Mouse (Mus musculus) thymus, postnatal 0 days (tissue): ENCODE results near the gene Prrxl1. TPM values are rescaled to one million over a fixed set of nuclear protein-coding genes. Genes with fewer than 3 reads are reported as not detected.

Source experiments
- DNase-seq: peaks from one replicate; pipeline ENCODE4 v3.0.0-alpha.2; 2015; ENCODE audit warnings: low spot score
- polyA plus RNA-seq: library from polyadenylated mRNA; unstranded; fragments of >200 nt; fragmentation: Nextera tagmentation; extraction: Ambion mirVana; gene quantifications from 2 replicates; pipeline ENCODE4 v1.2.1, GENCODE M21; 2015

Gene Prrxl1
- polyA plus RNA-seq, 1 experiment from 2014 or later, result not detected

- DNase-seq, result no peak
Measured at GRCm38 (mm10) chr14:32627271-32627670, 28.1 kb downstream of the Prrxl1 start.

- DNase-seq, result no peak
Measured at GRCm38 (mm10) chr14:32628584-32628983, 29.4 kb downstream of the Prrxl1 start.

DNA sequence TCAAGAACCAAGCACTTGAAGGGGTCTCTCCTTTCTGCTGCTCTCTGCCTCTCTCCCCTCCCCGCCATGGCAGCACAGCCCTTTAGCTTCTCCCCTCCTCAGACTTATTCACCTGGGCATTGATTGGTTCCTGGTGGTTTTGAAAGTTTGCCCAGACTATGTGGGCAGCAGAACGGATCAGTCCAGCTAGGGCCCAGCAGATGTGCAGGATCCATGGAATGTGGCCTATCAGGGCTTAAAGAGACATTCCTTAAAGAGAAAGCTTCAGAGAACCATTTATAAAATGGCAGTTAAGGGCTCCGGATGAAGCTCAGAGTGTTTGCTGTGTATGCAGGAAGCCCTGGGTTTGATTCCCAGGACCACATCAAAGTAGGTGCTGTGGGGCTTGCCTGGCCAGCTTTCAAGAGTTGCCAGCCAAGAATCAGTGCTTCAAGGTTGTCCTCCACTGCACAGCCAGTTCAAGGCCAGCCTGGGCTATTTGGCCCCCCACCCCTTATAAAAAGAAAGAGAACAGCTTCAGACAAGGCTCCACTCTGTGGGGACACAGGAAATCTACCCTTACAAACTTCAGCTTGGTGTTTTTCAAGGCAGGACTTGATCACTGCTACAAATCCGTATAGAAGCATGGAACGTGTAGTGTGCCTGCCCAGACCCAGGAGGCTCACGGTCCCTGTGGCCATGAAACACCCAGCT, 33.8 kb downstream of the Prrxl1 start:
- no peak for DNase-seq

GRCm38 (mm10) chr14:32634015-32634682, 34.9 kb downstream of the Prrxl1 start:
- no peak for DNase-seq

DNA sequence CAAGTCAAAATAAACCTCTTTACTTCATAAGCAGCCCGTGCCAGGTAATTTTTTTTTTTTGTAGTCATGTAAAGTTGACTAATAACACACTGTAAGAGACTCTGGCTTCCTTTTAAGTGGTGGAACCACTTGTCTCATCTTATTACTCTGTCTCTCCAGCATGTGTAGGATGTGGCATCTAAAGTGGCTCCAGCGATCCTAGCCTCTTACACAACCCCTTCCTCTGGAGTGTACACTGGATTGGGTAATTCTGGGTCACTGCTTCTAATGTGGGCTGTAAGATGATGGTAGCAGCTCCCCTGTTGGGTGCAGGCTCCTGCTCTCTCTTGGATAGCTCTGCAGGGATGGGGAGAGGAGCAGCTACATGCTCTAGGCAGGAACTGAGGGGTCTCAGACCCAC, 39.3 kb downstream of the Prrxl1 start:
- DNase-seq, result no peak

DNA sequence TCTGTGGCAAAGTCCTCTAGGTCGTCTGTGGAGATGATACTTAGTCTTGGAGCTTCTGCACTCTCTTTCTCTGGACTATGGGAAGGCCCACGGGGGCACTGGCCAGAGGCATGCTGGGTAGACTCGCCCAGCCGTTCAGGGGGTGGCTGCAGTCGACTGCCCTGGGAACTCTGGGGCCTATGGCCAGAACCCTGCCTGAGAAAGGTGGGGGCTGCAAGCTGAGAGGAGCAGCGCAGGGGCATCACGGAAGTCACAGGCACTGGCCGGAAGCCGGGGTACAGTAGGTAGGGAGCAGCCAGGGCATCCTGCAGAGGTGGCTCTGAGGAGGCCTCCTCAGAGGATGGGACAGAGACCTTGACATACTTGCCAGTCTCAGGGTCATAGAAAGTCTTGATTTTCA, 60.6 kb downstream of the Prrxl1 start:
- DNase-seq, result no peak

GRCm38 (mm10) chr14:32663099-32663498, 63.9 kb downstream of the Prrxl1 start:
- DNase-seq, result no peak

DNA sequence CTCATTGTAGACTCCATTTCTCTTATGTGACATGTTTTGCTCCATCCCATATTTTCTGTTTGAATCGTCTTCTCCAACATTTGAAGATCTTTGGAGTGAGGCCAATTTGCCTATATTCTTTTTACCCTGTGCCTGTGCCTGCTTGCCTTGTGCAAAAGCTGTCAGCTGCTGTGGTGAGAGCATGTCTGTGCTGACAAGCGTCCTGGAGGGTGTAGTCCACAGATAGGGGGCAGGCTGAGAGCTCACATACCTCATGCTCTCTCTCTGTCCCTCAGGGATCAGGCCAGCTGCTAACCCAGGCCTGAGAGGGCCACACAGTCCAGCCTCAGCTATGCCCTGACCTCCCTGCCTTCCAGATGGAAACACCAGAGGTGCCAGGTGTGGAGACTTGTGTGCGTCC, 74.0 kb downstream of the Prrxl1 start:
- no peak for DNase-seq

DNA sequence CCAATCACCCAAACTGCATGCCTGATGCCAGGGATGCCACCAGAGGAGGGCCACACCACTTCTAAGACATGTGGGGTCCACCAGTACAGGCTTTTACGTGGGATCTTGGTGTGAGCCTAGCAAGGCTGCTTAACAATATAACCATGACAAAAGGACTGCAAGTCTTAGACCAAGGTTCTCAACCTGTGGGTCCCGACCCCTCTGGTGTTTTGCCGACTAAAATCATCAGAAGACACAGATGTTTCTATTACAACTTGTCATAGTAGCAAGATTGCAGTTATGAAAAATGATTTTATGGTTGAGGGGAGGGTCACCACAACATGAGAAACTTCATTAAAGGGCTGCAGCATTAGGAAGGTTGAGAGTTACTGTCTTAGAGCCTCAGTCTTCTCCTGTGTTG, 79.4 kb downstream of the Prrxl1 start:
- no peak for DNase-seq

DNA sequence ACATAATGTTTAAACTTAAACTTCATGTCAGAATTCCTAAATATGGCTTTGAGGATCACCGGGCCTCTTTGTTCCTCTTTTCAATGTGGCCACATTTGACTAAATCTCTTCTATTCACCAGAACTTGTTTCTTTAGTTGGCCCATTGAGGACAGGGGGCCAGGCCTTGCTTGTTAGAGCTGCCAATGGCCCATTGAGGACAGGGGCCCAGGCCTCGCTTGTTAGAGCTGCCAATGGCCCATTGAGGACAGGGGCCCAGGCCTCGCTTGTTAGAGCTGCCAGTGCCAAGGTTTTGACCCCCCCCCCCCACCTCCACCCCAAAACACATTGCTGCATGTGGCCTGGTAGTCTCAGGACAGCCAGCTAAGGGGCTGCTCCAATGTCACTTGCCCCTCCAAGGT, 82.4 kb downstream of the Prrxl1 start:
- no peak for DNase-seq

- no peak for DNase-seq
Measured at GRCm38 (mm10) chr14:32682536-32682935, 83.3 kb downstream of the Prrxl1 start.

DNA sequence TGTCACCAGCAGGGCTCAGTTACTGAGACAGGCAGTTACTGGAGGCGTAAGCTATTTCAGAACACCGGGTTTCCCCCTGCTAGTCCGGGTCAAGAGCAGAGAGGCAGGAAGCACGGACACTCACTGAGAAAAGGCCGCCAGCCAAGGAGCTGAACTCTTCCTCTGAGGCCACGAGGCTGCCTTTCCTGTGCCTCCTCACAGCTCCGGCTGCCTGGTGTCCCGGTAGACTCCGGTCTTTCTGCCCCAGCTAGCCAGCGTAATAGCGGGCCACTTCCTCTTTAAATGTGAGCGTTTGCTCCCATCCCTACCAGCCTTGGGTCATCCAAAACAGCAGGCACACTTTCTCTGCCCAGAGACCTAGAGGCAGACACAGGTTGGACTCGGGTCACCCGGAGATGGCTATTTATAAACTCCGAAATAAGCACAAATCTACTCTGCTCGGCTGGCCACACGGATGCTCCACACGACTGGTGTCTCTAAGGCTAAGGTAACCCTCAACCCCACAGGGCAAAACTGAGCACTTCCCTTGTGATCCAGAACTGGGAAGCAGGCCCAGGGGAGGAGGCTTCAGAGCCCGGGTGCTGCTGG, 84.1 kb downstream of the Prrxl1 start:
- no peak for DNase-seq

- no peak for DNase-seq
Measured at GRCm38 (mm10) chr14:32683982-32684734, 85.0 kb downstream of the Prrxl1 start.

DNA sequence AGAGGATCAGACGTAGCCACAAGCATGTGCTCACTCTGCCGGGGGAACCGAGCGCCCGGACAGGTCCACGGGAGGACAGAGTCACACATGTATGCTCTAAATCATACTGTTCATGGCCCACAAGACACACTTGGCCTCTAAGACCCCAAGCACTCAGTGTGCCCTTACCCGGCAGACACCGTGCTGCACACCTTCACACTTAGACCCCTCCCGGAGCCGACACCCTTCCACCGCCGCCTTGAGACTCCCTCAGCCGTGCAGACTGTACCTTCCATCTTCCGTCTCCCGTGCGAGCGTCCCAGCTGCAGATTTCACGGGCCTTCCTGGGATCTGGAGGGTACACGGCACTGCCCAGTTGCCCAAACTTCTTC, 85.5 kb downstream of the Prrxl1 start:
- no peak for DNase-seq

DNA sequence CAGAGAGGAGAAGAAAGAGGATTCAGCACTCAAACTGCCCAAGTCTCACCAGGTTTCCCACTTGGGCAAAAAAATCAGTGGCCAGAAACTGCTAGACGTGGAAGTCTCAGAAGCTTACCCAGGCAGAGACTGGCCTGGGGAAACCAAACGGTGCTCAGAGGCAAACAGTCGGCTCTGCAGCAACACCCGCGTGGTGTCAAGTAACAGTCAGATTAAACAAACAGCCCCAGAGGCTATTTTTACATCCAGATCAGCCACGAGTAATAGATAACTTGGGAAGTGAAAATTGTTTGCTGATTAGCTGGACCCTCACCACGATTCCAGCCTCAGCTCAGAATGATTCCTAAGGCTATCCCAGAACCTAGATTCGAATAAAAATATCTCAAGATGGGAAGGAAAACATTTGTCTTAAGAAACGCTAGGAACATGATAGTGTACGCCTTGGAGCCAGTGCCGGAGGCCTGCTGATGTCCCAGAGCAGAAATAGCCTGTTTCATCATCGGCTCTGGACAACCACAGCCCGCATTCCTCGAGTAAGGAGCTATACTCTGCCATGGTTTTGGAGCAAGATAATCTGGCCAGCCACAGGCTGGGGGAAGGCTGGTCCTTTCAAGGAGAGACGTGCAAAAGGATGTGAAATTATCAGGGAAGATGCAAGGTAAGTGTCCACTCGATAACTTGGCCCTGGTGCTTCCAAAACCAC, 86.1 kb downstream of the Prrxl1 start, which contains the start of gene 3425401B19Rik:
Gene 3425401B19Rik, minus strand, starts transcription at position 170 of the 703 bp plus-strand sequence.
- DNase-seq, result no peak

GRCm38 (mm10) chr14:32695906-32696305, 96.7 kb downstream of the Prrxl1 start:
- no peak for DNase-seq

- no peak for DNase-seq
Measured at GRCm38 (mm10) chr14:32696344-32696743, 97.1 kb downstream of the Prrxl1 start.

DNA sequence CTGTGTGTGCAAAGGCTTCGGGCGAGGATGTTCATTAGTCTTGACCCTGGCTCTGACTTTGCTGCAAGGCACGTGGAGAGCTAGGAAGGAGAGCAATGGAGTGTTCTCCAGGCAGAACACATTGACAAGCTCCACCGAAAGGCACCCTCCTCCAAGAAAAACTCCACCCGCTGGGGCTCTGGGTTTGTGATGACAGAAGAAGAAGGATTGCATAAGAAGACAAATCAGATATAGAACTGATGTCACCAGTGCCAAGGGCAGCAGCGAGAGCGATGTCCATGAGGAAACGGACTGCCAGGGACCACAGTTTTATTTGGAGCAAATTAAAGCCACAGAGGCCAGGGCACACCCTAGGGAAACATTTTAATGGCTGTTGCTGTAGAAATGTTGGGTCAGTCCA, 98.6 kb downstream of the Prrxl1 start:
- DNase-seq, result no peak

DNA sequence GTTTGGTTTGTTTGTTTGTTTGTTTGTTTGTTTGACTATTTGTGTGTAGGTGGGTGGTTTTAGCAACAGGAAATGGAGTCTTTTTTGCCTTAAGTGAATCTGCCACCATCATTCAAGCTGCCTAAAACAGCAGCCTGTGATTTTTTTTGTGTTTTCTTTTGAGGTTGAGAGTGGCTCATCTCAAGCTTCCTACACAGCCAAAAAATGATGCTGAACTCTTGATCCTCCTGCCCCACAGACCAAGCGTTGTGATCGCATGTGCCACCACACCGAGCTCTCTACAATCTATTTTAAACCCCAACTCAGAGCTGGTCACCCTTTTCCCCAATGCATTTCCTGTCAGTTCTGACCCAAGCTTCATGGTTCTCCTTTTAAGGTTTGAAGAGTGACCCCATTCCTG, 99.3 kb downstream of the Prrxl1 start:
- no peak for DNase-seq
